Mouse (Mus musculus) kidney, adult 18-20 months (tissue): ENCODE measurements at regions not wholly inside any gene's neighbourhood (a gene's known extent, or its start where the extent isn't known, plus 50 kb on each side); places are given as distances from the start of the nearest gene placed in this dataset.

Source experiments
- DNase-seq: peaks from one replicate; pipeline ENCODE4 v3.0.0; 2021

- no peak for DNase-seq
Observed at GRCm38 (mm10) chr4:48725660-48726348, 62.5 kb downstream of the Cavin4 start.

GRCm38 (mm10) chr4:48726349-48726835, 63.1 kb downstream of the Cavin4 start:
- DNase-seq = no peak

- no peak for DNase-seq
Observed at GRCm38 (mm10) chr4:48734854-48735564, 71.7 kb downstream of the Cavin4 start.

- no peak for DNase-seq
Observed at GRCm38 (mm10) chr4:48746237-48746636, 82.9 kb downstream of the Cavin4 start.

GRCm38 (mm10) chr4:48749566-48749965, 86.3 kb downstream of the Cavin4 start:
- no peak for DNase-seq

GRCm38 (mm10) chr4:48750087-48750486, 86.8 kb downstream of the Cavin4 start:
- DNase-seq = no peak

GRCm38 (mm10) chr4:48754466-48755171, 91.3 kb downstream of the Cavin4 start:
- no peak for DNase-seq

GRCm38 (mm10) chr4:48760625-48761024, 97.3 kb downstream of the Cavin4 start:
- no peak for DNase-seq

GRCm38 (mm10) chr4:48766458-48766857, 103.1 kb downstream of the Cavin4 start:
- DNase-seq = no peak

GRCm38 (mm10) chr4:48770403-48770953, 107.2 kb downstream of the Cavin4 start:
- no peak for DNase-seq

- DNase-seq = peak; percentile 40
Observed at GRCm38 (mm10) chr4:48770954-48771665, 107.8 kb downstream of the Cavin4 start.

GRCm38 (mm10) chr4:48771836-48772235, 108.5 kb downstream of the Cavin4 start:
- DNase-seq = no peak

- peak; percentile 73 for DNase-seq
Observed at GRCm38 (mm10) chr4:48779202-48779905, 116.0 kb downstream of the Cavin4 start.

GRCm38 (mm10) chr4:48779955-48780354, 116.6 kb downstream of the Cavin4 start:
- no peak for DNase-seq

- no peak for DNase-seq
Observed at GRCm38 (mm10) chr4:48781099-48781498, 117.8 kb downstream of the Cavin4 start.

- DNase-seq = no peak
Observed at GRCm38 (mm10) chr4:48782686-48783085, 119.4 kb downstream of the Cavin4 start.

- no peak for DNase-seq
Observed at GRCm38 (mm10) chr4:48791096-48791495, 127.8 kb downstream of the Cavin4 start.

- DNase-seq = no peak
Observed at GRCm38 (mm10) chr4:48803777-48804176, 140.5 kb downstream of the Cavin4 start.

GRCm38 (mm10) chr4:48808571-48808970, 145.3 kb downstream of the Cavin4 start:
- no peak for DNase-seq

- no peak for DNase-seq
Observed at GRCm38 (mm10) chr4:48833718-48834117, 170.4 kb downstream of the Cavin4 start.

GRCm38 (mm10) chr4:48842777-48843214, 179.5 kb downstream of the Cavin4 start:
- no peak for DNase-seq

GRCm38 (mm10) chr4:48871105-48871504, 188.0 kb upstream of the Plppr1 start:
- no peak for DNase-seq
